Mouse (Mus musculus) adrenal gland, postnatal 36 days (tissue): ENCODE data around the gene Olfr1389. TPM values are rescaled to one million over a fixed set of nuclear protein-coding genes. Genes with fewer than 3 reads are reported as not detected.
"Not testable (repeated sequence)": the region's sequence is repeated elsewhere in the genome, so short reads cannot be mapped to it uniquely, and the experiment has no call there.

Experiments used
- DNase-seq, 2 experiments: peaks; one replicate each; pipeline ENCODE4 v3.0.0; 2021; ENCODE audit warnings: mixed read lengths in 1 of 2
- long read RNA-seq, 2 experiments: library from polyadenylated mRNA; stranded (forward); transcript quantifications; one replicate each; pipeline ENCODE4 v2.0.0; 2021; ENCODE audit warnings: borderline sequencing depth in 2 of 2
- total RNA-seq, 2 experiments: library from RNA; stranded (reverse); gene quantifications; 2 replicates each; pipeline ENCODE4 v1.2.3; 2021

The Olfr1389 gene
- not detected for total RNA-seq
- long read RNA-seq, experiment 1: 0 reads
- long read RNA-seq, experiment 2: 0 reads

GRCm38 (mm10) chr11:49422767-49423166 is at the start of gene Olfr1389:
Olfr1389 (plus strand) TSS chr11:49423067.
- DNase-seq: no peak

GRCm38 (mm10) chr11:49383133-49383532 is 39.7 kb upstream of the Olfr1389 start:
- no peak for DNase-seq

GRCm38 (mm10) chr11:49386118-49386517 is 36.7 kb upstream of the Olfr1389 start:
- not testable (repeated sequence) for DNase-seq

- not testable (repeated sequence) for DNase-seq
Measured at GRCm38 (mm10) chr11:49392707-49393106, 30.2 kb upstream of the Olfr1389 start.

- no peak for DNase-seq
Measured at GRCm38 (mm10) chr11:49406784-49407183, 16.1 kb upstream of the Olfr1389 start.

GRCm38 (mm10) chr11:49410540-49410939 is 12.3 kb upstream of the Olfr1389 start:
- DNase-seq: peak in 1 of 2 experiments; percentile 22

GRCm38 (mm10) chr11:49425257-49425927 is 2.5 kb downstream of the Olfr1389 start:
- no peak for DNase-seq

- DNase-seq: peak in 1 of 2 experiments; percentile 3
Measured at GRCm38 (mm10) chr11:49429641-49430040, 6.8 kb downstream of the Olfr1389 start.

GRCm38 (mm10) chr11:49436411-49436810 is 13.5 kb downstream of the Olfr1389 start, which contains the start of gene Olfr1388:
Olfr1388 (plus strand) TSS chr11:49436624.
- peak; percentile 29 to 38 for DNase-seq

- no peak for DNase-seq
Measured at GRCm38 (mm10) chr11:49455043-49455442, 32.2 kb downstream of the Olfr1389 start, which contains the start of gene Olfr1387. Olfr1387 (plus strand) TSS chr11:49455343.

GRCm38 (mm10) chr11:49464746-49465145 is 41.9 kb downstream of the Olfr1389 start, which contains the start of gene Olfr1386:
Olfr1386 (plus strand) TSS chr11:49465046.
- DNase-seq: not testable (repeated sequence)

Other genes with a start within 250 kb of the Olfr1389 start
- gene Btnl9, start 235.9 kb upstream of the Olfr1389 start, total RNA-seq: 10 to 100 TPM; 20.0 to 48.6 TPM
- gene Zfp62, start 219.8 kb upstream of the Olfr1389 start, total RNA-seq: 10 to 100 TPM; 29.7 to 33.3 TPM
- 100 to 1,000 TPM; 113 to 135 TPM for gene Mgat1, start 178.9 kb upstream of the Olfr1389 start, total RNA-seq
- not detected for gene Olfr1393, start 144.8 kb upstream of the Olfr1389 start, total RNA-seq
- gene Olfr1392, start 137.8 kb upstream of the Olfr1389 start, total RNA-seq: not detected
- gene Olfr10, start 118.3 kb upstream of the Olfr1389 start, total RNA-seq: not detected
- not detected for gene Olfr1391, start 100.3 kb upstream of the Olfr1389 start, total RNA-seq
- gene Olfr1390, start 87.9 kb upstream of the Olfr1389 start, total RNA-seq: not detected
- under 1 TPM in 1 of 2 experiments, not detected in 1; 0.13 TPM for gene Olfr1388, start 13.6 kb downstream of the Olfr1389 start, total RNA-seq
- gene Olfr1387, start 32.3 kb downstream of the Olfr1389 start, total RNA-seq: not detected
- gene Olfr1386, start 42.0 kb downstream of the Olfr1389 start, total RNA-seq: not detected
- gene Olfr1385, start 66.0 kb downstream of the Olfr1389 start, total RNA-seq: not detected
- gene Olfr1384, start 83.7 kb downstream of the Olfr1389 start, total RNA-seq: under 1 TPM in 1 of 2 experiments, not detected in 1; 0.60 TPM
- gene Olfr1383, start 96.6 kb downstream of the Olfr1389 start, total RNA-seq: under 1 TPM in 1 of 2 experiments, not detected in 1; 0.76 TPM
- not detected for gene Olfr1382, start 105.2 kb downstream of the Olfr1389 start, total RNA-seq
- not detected for gene Olfr1381, start 120.4 kb downstream of the Olfr1389 start, total RNA-seq
- gene Olfr1380, start 133.8 kb downstream of the Olfr1389 start, total RNA-seq: not detected
- 10 to 100 TPM; 15.6 to 19.2 TPM for gene Flt4, start 186.2 kb downstream of the Olfr1389 start, total RNA-seq
- not detected for gene Scgb3a1, start 240.5 kb downstream of the Olfr1389 start, total RNA-seq